Mouse (Mus musculus) megakaryocyte, embryonic 14.5 days (primary cell): Measurements from ENCODE around the gene Stra6.

Experiments
- FLI1 ChIP-seq: IDR thresholded peaks from 2 replicates; pipeline ENCODE4 v1.6.1; 2012; ENCODE audit warnings: low read length, inconsistent platforms, mixed read lengths
- GATA1 ChIP-seq: IDR thresholded peaks from 3 replicates; pipeline ENCODE4 v1.6.1; 2012; ENCODE audit warnings: mixed read lengths, low read length, inconsistent platforms, borderline replicate concordance

DNA sequence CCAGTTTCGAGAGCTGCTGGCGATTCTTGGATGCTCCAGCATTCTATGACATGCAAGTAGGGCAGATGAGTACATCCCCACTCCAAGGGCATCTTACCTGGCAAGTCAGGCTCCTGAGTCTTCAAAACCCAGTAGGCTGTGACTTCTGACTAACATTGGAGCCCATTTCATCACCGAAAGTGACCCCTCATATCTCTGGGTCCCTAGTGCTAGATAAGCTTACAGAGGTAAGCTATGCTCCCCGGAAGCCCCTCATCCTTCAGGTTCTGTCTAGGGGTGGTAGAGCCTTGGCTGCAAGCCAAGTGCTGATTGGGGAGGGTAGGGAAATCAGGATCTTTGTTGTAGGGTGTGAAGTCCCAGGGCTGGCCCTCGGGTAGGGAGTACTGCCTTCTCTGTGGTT lies 34.7 kb upstream of the Stra6 start:
- TF ChIP-seq GATA1 (no peak), FLI1 (no peak)
